Mouse (Mus musculus) bone marrow macrophage, adult 2 months (primary cell): ENCODE measurements around the gene Acap1.

Experiments used
- CTCF ChIP-seq: IDR thresholded peaks from 2 replicates; pipeline ENCODE4 v1.5.1; 2012; ENCODE audit warnings: low read depth, mild to moderate bottlenecking, low read length, moderate library complexity
- POLR2A ChIP-seq: IDR thresholded peaks from 2 replicates; pipeline ENCODE4 v1.6.1; 2012; ENCODE audit warnings: mild to moderate bottlenecking, low read depth, low read length, borderline replicate concordance

DNA sequence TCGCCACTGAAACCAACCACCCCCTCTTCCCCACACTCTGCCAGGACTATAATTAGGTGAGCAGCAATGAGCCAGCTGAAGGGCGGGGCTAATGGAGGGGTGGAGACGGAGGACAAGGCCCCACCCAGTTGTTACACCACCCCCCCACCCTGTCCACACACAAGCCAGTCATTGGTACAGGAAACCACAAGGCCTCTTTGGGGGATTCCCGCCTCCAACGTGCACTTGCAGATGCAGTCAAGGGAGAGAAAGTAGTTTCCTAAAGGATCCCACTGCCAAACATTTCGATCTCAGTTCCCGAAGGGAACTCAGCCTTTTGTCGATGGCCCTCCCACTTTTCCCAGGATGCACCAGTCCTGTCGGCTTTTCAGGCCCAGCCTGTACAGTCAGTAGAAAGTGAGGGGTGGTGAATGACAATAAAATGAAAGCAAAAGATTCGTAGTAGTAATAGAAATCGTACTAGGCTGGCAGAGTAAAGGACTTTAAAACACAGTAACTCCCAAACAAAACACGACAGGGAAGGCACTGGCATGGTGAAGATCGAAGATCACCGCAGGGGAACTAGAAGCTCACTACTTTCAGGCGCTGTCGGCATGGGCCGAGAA is 24.4 kb upstream of the Acap1 start:
- TF ChIP-seq CTCF (no peak), POLR2A (no peak)
